Mouse (Mus musculus) ES-E14 (cell line): ENCODE results near the gene Cxcr2.

ENCODE experiments used
- CHD2 ChIP-seq: IDR thresholded peaks from 2 replicates; pipeline ENCODE4 v1.6.1; 2014; ENCODE audit warnings: mild to moderate bottlenecking, low read depth, low read length, inconsistent platforms
- HCFC1 ChIP-seq: IDR thresholded peaks from 2 replicates; pipeline ENCODE4 v1.6.1; 2012; ENCODE audit warnings: low read length, inconsistent platforms, borderline replicate concordance; ENCODE audit not compliant: insufficient read depth
- ZC3H11A ChIP-seq: IDR thresholded peaks from 2 replicates; pipeline ENCODE4 v1.6.1; 2012; ENCODE audit warnings: low read depth, mild to moderate bottlenecking, inconsistent platforms, low read length, borderline replicate concordance
- ZNF384 ChIP-seq: IDR thresholded peaks from 2 replicates; pipeline ENCODE4 v1.6.1; 2012; ENCODE audit warnings: low read depth, low read length, inconsistent platforms

GRCm38 (mm10) chr1:74109670-74110069 is 44.1 kb upstream of the Cxcr2 start:
- no peak for TF ChIP-seq ZNF384
- TF ChIP-seq ZC3H11A, result no peak
- no peak for TF ChIP-seq HCFC1
- no peak for TF ChIP-seq CHD2
